Mouse (Mus musculus) embryonic fibroblast, embryonic 13.5 days (primary cell): ENCODE results near the gene Cideb.

Experiments used
- CTCF ChIP-seq: IDR thresholded peaks from 2 replicates; pipeline ENCODE4 v1.5.1; 2011; ENCODE audit warnings: mild to moderate bottlenecking, control low read depth, low read length, moderate library complexity, borderline replicate concordance; ENCODE audit not compliant: insufficient read depth
- POLR2A ChIP-seq: IDR thresholded peaks from 2 replicates; pipeline ENCODE4 v1.6.1; 2011; ENCODE audit warnings: low read depth, mild to moderate bottlenecking, control low read depth, low read length, moderate library complexity

DNA sequence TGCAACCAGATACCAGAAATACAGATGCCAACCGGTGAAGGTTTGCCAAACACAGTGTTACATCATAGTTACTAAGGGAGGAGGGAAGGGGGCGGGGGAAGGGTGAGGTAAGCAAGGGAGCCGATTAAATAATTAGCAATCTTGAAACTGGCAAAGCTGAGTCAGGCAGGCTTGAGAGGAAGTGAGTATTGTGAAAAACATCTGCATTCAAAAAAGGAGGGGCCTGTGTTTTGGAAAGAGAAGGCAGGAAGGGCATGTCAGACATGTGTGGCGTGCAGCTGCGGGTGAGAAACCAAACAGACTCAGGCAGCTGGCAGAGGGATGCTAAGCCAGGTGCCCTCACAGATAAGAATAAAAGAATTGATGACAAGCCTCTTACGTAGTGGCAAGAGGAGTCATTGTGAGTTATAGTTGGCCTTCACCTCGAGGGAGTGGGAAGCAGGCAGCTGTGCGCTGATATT lies 33.8 kb downstream of the Cideb start:
- TF ChIP-seq CTCF, result no peak
- TF ChIP-seq POLR2A, result no peak
